Mouse (Mus musculus) embryonic fibroblast, embryonic 13.5 days (primary cell): ENCODE measurements around the gene Arhgef39.

Source experiments
- CTCF ChIP-seq: IDR thresholded peaks from 2 replicates; pipeline ENCODE4 v1.5.1; 2011; ENCODE audit warnings: mild to moderate bottlenecking, control low read depth, low read length, moderate library complexity, borderline replicate concordance; ENCODE audit not compliant: insufficient read depth
- POLR2A ChIP-seq: IDR thresholded peaks from 2 replicates; pipeline ENCODE4 v1.6.1; 2011; ENCODE audit warnings: low read depth, mild to moderate bottlenecking, control low read depth, low read length, moderate library complexity

DNA sequence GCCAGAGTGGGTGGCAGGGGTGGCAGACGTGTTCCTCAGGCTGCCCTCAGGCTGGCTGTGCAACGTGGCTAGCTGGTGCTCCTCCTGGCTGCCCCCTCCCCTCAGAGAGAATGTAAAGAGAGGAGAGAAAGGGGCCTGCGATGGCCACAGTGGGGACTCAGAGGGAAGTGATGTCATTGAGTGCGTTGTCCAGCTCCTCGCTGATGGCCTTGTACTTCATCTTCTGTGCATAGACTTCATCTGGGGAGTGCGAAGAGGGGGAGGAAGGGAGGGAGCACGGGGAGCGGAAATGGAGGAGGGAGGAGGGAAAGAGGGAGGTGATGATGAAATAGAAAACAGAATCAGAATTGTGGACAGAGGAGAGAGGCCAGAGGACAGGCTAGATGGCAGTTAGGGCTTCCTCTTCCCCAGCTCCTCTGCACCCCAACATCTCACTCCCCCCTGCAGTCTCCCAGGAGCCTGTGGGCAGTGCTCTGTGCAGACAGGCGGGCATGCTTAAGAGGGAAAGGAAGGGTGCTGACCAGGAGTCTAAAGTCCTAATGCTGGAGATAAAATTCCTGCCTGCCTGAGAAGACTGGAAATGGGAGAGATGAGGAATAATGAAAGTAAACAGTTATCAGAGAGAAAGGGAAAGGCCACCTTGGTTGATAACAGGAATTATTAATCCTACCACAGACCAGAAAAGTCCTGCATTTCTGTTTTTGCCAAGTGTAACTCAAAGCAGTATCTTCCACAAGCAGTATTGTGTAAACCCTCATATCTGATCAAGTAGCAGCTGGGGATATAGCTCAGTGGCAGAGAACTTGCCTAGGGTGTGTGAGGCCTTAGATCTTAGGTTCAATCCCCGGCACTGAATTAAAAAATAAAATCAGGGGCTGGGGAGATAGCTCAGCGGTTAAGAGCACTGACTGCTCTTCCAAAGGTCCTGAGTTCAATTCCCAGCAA, 16.5 kb upstream of the Arhgef39 start:
- TF ChIP-seq POLR2A = no peak; the same call in 1 of the 2 replicates
- no peak for TF ChIP-seq CTCF
